Mouse (Mus musculus): Measurements from ENCODE around the gene Zmiz1. TPM values are rescaled to one million over a fixed set of nuclear protein-coding genes. Genes with fewer than 3 reads are reported as not detected.
A peak's percentile ranks its signal among the peaks of the same experiment; 100 is the strongest.

The Zmiz1 gene
- polyA plus RNA-seq, 1 experiment, result 34.5 TPM

- H3K4me3 ChIP-seq, result no peak overlapping the region
- H3K36me3 ChIP-seq (ENCODE audit: control insufficient read depth, insufficient read depth), result peaks cover 5% of the 10 kb centered on the region
Observed at GRCm38 (mm10) chr14:25629866-25630606, 171.1 kb downstream of the Zmiz1 start.

DNA sequence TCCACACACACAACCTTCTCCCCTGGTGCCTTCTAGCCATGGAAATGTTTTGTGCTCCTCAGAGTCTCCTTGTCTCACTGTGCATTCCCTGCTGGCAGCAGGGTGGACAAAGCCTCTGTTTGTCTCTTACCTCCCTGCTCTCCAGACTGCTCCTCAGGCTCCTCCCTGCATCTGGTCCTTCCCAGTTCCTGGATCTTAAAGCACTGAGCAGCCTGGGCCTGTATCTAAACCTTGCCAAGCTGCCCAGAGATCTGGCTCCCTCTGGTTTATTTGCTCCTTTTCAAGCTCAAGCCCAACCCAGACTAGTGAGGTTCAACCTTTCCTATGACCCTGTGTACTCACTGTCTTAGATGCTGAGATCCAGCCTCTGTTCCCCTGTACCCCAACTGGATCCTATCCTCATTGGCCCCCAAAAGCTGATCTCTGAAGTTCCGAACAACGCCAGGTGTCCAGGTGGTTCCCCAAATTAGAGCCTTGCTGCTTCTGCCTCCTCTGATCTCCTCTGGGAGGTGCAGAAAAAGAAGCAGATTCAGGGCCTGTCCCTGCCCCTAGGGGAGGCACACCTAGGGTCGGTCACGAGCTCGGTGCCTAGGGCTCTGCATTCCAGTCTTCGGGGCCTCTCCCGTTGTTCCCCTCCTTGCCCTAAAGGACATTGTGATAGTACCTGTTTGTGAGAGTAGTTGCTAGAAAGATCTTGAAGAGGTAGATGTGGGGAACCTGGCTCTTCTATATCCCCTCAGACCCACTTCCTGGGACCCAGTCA lies 171.8 kb downstream of the Zmiz1 start:
- H3ac ChIP-seq (ENCODE audit: control insufficient read depth, insufficient read length), result no peak overlapping the region
- H3K4me3 ChIP-seq, result no peak overlapping the region
- no peaks in the 10 kb centered on the region for H3K79me2 ChIP-seq (ENCODE audit: control insufficient read depth, insufficient read depth)
- H3K36me3 ChIP-seq (ENCODE audit: control insufficient read depth, insufficient read depth), result peaks cover 5% of the 10 kb centered on the region
- TF ChIP-seq SRF (IDR thresholded peaks at IDR 0.05; ENCODE audit: control insufficient read depth, insufficient read length, low read depth) (no peak), POLR2A (IDR thresholded peaks at IDR 0.05; ENCODE audit: insufficient read length, low read depth) (no peak), REST (IDR thresholded peaks at IDR 0.05; ENCODE audit: insufficient read depth, insufficient read length) (no peak), MYOG (IDR thresholded peaks at IDR 0.05; ENCODE audit: control insufficient read depth in 1 of 3, insufficient read depth in 1 of 3, insufficient read length in 2 of 3, low read depth in 2 of 3) (no peak), CEBPB (IDR thresholded peaks at IDR 0.05; ENCODE audit: insufficient read depth, poor library complexity, severe bottlenecking) (no peak), MYOD1 (IDR thresholded peaks at IDR 0.05; ENCODE audit: control insufficient read depth in 1 of 3, insufficient read length in 2 of 3, low read depth in 2 of 3) (no peak)
- no peaks in the 10 kb centered on the region for H3K27me3 ChIP-seq (ENCODE audit: control insufficient read depth, insufficient read depth, insufficient read length)
- no peak overlapping the region for H3K4me2 ChIP-seq (ENCODE audit: low read depth)

More at GRCm38 (mm10) chr14:25629866-25630606, 171.1 kb downstream of the Zmiz1 start:
- Histone ChIP-seq H3K4me2 (ENCODE audit: low read depth) (no peak overlapping the region), H3K79me2 (ENCODE audit: control insufficient read depth, insufficient read depth) (no peaks in the 10 kb centered on the region), H3K27me3 (ENCODE audit: control insufficient read depth, insufficient read depth, insufficient read length) (no peaks in the 10 kb centered on the region), H3ac (ENCODE audit: control insufficient read depth, insufficient read length) (no peak overlapping the region)
- TF ChIP-seq POLR2AphosphoS2 (IDR thresholded peaks at IDR 0.05; ENCODE audit: insufficient read length, low read depth), result peak; percentile 17
- TF ChIP-seq CEBPB (IDR thresholded peaks at IDR 0.05; ENCODE audit: insufficient read depth, poor library complexity, severe bottlenecking), result no peak

DNA sequence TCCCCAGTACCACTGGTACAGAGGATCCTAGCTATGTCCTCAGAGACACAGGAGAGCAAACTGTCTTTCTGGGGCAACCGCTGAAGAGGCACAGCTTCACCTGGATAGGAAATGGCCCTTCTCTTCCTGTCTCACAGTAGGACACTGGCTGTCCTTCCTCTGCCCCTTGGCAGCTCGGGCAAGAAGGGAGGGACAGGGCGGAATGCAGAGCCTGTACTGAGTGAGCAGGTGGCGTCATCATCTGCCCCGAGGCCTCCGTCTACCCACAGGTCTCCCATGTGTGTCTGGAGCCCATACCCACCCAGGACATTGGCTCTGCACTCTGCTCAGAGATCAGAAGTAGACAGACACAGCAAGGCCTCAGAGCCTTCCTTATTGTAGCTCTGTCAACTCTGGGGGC lies 172.5 kb downstream of the Zmiz1 start:
- Histone ChIP-seq H3K27me3 (ENCODE audit: control insufficient read depth, insufficient read depth, insufficient read length) (no peaks in the 10 kb centered on the region), H3K4me2 (ENCODE audit: low read depth) (no peak overlapping the region), H3ac (ENCODE audit: control insufficient read depth, insufficient read length) (no peak overlapping the region), H3K79me2 (ENCODE audit: control insufficient read depth, insufficient read depth) (no peaks in the 10 kb centered on the region), H3K4me3 (no peak overlapping the region), H3K36me3 (ENCODE audit: control insufficient read depth, insufficient read depth) (peaks cover 11% of the 10 kb centered on the region)
- TF ChIP-seq REST (IDR thresholded peaks at IDR 0.05; ENCODE audit: insufficient read depth, insufficient read length) (no peak), POLR2A (IDR thresholded peaks at IDR 0.05; ENCODE audit: insufficient read length, low read depth) (no peak), CEBPB (IDR thresholded peaks at IDR 0.05; ENCODE audit: insufficient read depth, poor library complexity, severe bottlenecking) (no peak), SRF (IDR thresholded peaks at IDR 0.05; ENCODE audit: control insufficient read depth, insufficient read length, low read depth) (no peak), MAX (IDR thresholded peaks at IDR 0.05; ENCODE audit: low read depth) (no peak), TCF3 (IDR thresholded peaks at IDR 0.05; ENCODE audit: insufficient read length, low read depth) (no peak), MYOD1 (IDR thresholded peaks at IDR 0.05; ENCODE audit: control insufficient read depth in 1 of 3, insufficient read length in 2 of 3, low read depth in 2 of 3) (no peak), POLR2AphosphoS2 (IDR thresholded peaks at IDR 0.05; ENCODE audit: insufficient read length, low read depth) (no peak)

DNA sequence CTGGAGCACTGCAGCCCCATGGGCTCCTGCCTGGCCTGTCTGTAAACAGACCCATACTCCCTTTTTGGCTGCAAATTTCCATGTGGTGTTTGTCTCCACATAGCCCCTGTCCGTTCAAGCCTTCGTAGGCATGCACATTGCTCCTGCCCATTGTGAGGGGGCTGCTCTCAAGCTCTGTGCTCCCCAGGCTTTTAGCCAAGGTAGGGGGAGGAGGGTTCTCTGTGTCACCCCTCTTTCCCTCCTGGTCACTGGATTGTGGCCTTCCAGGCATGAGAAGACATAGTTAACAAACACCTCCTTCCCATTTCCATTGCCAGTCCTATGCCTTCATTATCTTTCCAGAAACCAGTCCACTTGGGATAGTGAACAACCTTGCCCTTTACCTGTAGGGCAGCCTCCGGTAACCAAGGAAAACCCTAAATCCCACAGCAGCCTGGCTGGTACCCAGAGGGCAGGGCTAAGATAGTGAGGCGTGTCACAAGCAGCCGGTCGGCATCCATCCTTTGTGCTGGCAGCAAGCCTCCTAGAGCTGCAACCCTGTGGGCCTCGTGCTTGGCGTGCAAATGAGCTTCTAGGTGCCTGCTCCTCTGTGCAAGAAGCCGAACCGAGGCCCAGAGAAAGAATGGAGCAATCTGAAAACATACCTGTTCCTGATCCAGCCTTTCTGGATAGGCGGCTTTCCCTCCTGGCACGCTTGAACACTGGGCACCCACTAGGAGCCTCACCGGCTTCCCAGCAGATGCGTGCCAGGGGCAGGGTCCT lies 174.7 kb downstream of the Zmiz1 start:
- Histone ChIP-seq H3K79me2 (ENCODE audit: control insufficient read depth, insufficient read depth) (no peaks in the 10 kb centered on the region), H3K4me2 (ENCODE audit: low read depth) (no peak overlapping the region), H3K36me3 (ENCODE audit: control insufficient read depth, insufficient read depth) (peaks cover 24% of the 10 kb centered on the region), H3K4me3 (no peak overlapping the region), H3K27me3 (ENCODE audit: control insufficient read depth, insufficient read depth, insufficient read length) (no peaks in the 10 kb centered on the region), H3ac (ENCODE audit: control insufficient read depth, insufficient read length) (no peak overlapping the region)
- no peak for TF ChIP-seq CEBPB (IDR thresholded peaks at IDR 0.05; ENCODE audit: insufficient read depth, poor library complexity, severe bottlenecking)
- no peak for TF ChIP-seq TCF3 (IDR thresholded peaks at IDR 0.05; ENCODE audit: insufficient read length, low read depth)

DNA sequence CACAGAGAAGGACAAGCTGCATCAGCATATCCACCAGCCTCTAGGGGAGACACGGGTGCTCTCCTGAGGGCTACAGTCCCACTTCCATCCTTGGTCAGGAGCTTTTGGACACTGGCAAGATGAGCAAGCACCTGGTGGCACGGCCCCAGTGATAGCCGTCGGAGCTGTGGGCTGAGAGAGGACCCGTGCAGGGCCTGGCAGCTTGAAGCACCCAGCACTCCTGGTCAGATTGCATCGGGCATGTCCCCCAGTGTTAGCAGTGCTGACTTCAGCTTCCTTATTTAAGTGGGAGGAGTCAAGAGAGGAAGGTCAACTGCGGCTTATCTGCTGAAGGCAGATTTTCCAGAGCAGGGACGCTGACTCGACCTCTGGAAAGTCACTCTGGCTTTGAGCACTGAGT lies 175.3 kb downstream of the Zmiz1 start:
- TF ChIP-seq TCF12 (IDR thresholded peaks at IDR 0.05; ENCODE audit: insufficient read depth, poor library complexity, severe bottlenecking) (no peak), TCF3 (IDR thresholded peaks at IDR 0.05; ENCODE audit: insufficient read length, low read depth) (no peak), POLR2AphosphoS2 (IDR thresholded peaks at IDR 0.05; ENCODE audit: insufficient read length, low read depth) (no peak), SRF (IDR thresholded peaks at IDR 0.05; ENCODE audit: control insufficient read depth, insufficient read length, low read depth) (no peak), E2F4 (IDR thresholded peaks at IDR 0.05; ENCODE audit: insufficient read depth) (no peak)
- H3K36me3 ChIP-seq (ENCODE audit: control insufficient read depth, insufficient read depth), result peaks cover 30% of the 10 kb centered on the region

More for the DNA sequence above, 175.3 kb downstream of the Zmiz1 start:
- Histone ChIP-seq H3ac (ENCODE audit: control insufficient read depth, insufficient read length) (no peak overlapping the region), H3K79me2 (ENCODE audit: control insufficient read depth, insufficient read depth) (no peaks in the 10 kb centered on the region), H3K4me2 (ENCODE audit: low read depth) (no peak overlapping the region), H3K27me3 (ENCODE audit: control insufficient read depth, insufficient read depth, insufficient read length) (no peaks in the 10 kb centered on the region), H3K4me3 (no peak overlapping the region)
